Mouse (Mus musculus) mouse embryonic stem cell (cell line): ENCODE measurements around the gene Slc25a25.

Experiments used
- in situ Hi-C, 2 experiments: fragments of 300-500 bp; cut with MboI; formaldehyde crosslinking; loops; 1 replicate in 1 of 2; 3 replicates in 1 of 2; pipeline ENCODE4 v1.14.3; 2019 to 2020; ENCODE audit warnings: low sequenced_read_pairs in 2 of 2, low pct_unique_long_range_greater_than_20kb in 1 of 2, mixed read lengths in 1 of 2; ENCODE audit not compliant: unreplicated experiment in 1 of 2

Slc25a25 gene

GRCm38 (mm10) chr2:32416556-32416955, 34.7 kb downstream of the Slc25a25 start:
- in situ Hi-C loops: no loop called here

- in situ Hi-C loops: no loop called here
Observed at GRCm38 (mm10) chr2:32415801-32416200, 35.4 kb downstream of the Slc25a25 start.

- in situ Hi-C loops: no loop called here
Observed at GRCm38 (mm10) chr2:32413936-32414335, 37.3 kb downstream of the Slc25a25 start.

- in situ Hi-C loops: no loop called here
Observed at GRCm38 (mm10) chr2:32412742-32413531, 38.3 kb downstream of the Slc25a25 start.

DNA sequence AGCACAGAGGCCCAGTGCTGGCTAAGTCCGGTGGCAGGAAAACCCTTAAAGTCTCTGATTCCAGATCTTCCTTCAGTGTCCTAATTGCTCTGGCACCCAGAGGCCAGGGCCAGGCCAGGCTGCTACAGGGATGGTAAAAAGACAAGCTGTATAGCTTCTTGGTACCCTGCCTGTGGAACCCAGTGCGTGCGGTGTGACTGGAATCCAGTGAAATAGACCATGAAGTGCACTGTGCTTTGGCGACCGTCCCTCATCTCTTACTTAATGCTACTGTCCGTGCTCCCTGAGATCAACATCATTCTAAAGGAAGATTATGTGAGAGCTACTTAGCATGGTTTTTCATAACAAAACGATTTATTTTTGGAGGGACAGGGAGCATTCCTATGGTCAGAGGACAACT, 39.8 kb downstream of the Slc25a25 start:
- in situ Hi-C loops: no loop called here

DNA sequence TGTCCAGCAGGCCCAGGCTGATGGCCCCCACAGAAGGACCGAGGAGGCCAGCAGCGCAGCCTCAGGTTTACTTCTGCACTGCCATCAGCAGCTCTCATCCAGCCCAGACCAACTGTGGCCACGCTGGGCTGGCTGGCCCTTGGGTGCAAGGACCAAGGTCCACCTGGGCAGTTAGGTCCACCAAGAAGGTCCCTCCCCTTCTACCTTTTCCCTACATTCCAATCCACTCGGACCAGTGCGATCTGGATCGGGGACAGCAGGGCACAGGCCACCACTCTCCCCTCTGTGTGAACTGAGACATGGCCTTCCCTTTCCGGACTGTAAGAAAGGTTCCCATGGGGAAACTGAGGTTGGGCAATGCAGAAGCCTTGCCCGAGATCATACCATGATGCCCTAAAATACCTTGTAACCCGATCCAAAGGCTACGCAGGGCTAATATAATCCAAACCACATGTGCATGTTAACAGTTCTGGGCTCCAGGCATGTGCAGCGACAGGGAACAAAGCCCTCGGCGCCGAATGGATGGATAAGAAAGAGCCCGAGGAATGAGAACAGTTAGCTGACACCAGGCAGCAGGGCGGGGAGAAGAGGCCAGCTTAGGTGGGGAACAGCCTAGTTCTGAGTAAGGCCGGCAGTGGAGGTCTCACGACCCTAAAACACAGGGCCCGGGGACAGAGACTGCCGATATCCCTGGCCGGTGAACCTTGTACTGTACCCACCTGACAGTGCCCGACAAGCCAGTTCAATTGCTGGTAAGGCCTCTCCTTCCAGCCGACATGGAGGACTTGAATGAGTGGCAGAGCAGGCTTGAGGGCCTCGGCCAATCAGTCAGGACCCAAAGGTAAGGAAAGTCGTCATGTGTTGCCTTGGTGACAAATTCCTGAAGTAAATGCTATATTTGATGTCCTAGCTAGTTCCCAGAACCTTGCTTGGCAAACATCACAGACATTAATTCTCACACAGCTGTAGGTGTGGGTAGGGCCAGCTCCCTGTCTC, 42.5 kb downstream of the Slc25a25 start:
- in situ Hi-C loops: loop anchor here in 1 of 2 experiments (10.0 kb wide), 1 partner anchor 76 kb away; no protein-coding TSS in a partner anchor

DNA sequence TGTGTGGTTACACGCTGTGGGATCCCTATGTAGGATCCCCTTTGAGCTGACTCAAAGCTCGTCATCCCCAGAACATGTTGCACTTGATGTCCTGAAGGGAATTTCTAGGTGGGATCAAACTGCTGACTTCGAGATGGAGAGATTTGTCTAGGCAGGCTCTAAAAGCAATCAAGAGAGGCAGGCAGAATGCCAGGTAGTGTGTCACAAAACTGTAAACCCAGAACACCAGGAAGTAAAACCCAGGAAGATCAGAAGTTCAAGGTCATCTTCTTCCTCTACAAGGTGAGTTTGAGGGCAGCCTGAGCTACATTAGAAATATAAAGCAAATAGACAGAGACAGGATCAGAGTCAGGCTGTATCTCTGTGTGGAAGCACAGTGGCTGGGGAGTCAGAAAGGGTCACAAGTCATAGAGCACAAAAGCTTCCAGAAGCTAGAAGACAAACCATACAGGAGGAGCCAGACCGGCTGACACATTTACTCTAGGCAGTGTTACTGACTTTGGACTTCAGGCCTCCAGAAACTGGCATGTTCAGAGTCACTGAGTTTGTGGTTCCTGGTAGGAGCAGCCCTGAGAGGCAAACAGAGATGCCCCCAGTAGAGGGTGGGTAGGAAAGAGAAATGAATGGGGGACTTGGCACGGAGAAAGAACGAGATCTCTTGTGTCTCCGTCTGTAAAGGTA, 44.0 kb downstream of the Slc25a25 start:
- in situ Hi-C loops: loop anchor here in 1 of 2 experiments (10.0 kb wide), 1 partner anchor 78 kb away; no protein-coding TSS in a partner anchor

- in situ Hi-C loops: loop anchor here (5.0 to 10.0 kb wide), 3 partner anchors 80 to 163 kb away; no protein-coding TSS in a partner anchor
Observed at GRCm38 (mm10) chr2:32404663-32405062, 46.6 kb downstream of the Slc25a25 start.

- in situ Hi-C loops: no loop called here
Observed at GRCm38 (mm10) chr2:32396695-32397094, 54.5 kb downstream of the Slc25a25 start.

- in situ Hi-C loops: no loop called here
Observed at GRCm38 (mm10) chr2:32395946-32396621, 55.2 kb downstream of the Slc25a25 start.

DNA sequence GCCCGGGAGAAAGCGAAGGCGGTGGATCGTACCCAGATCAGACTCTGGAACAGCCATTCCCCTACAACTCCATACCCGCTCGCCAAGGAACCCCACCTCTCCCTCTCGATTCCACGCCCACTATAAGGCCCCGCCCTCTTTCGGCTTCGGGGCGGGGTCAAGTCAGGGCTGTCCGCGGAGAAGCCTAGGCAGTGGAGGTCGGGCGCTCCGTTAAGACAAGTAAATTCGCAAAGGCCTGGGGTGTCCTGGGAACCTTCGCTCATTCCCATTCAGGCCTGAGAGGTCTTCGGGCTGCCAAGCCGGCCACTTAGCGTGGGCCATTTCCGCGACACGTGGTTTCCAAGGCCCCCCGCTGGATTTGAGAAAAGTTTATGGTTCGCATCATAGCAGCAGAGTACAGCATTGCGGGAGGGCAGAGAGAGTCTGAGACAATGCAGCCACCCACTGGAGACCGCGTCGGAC, 55.7 kb downstream of the Slc25a25 start, which contains the start of gene Ptges2:
Gene Ptges2 (plus strand): TSS at position 413 of the 462 bp plus-strand sequence.
- in situ Hi-C loops: no loop called here

GRCm38 (mm10) chr2:32394973-32395372, 56.3 kb downstream of the Slc25a25 start:
- in situ Hi-C loops: no loop called here

GRCm38 (mm10) chr2:32392063-32392462, 59.2 kb downstream of the Slc25a25 start:
- in situ Hi-C loops: no loop called here

DNA sequence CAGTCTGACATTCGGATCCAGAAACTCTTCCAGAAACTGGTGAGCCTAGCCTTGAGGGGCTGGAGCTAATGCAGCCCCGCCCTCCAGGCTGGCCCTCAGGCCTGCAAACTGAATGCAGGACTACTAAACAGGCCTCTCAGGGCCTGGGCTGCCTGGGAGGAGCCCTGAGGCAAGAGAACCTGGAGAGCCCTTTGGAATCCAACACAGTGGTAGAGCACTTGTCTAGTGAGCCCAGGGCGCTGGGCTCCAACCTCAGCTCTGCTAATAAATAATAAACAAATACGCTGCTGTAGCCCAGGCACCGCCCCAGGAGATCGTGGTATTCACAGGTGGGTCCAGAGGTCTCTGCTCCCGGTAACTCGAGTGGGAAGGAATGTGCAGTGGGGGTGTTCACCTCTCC, 60.4 kb downstream of the Slc25a25 start:
- in situ Hi-C loops: no loop called here

GRCm38 (mm10) chr2:32389157-32389556, 62.1 kb downstream of the Slc25a25 start:
- in situ Hi-C loops: no loop called here

- in situ Hi-C loops: no loop called here
Observed at GRCm38 (mm10) chr2:32387706-32388490, 63.3 kb downstream of the Slc25a25 start, which contains the start of gene Lcn2. Lcn2 (minus strand) TSS chr2:32388252.

GRCm38 (mm10) chr2:32382689-32383088, 68.6 kb downstream of the Slc25a25 start:
- in situ Hi-C loops: no loop called here
